Mouse (Mus musculus) stomach, postnatal 0 days (tissue): Measurements from ENCODE around the gene Kcnh4. TPM values are rescaled to one million over a fixed set of nuclear protein-coding genes. Genes with fewer than 3 reads are reported as not detected.

ENCODE experiments used
- ATAC-seq: fragments of 200-750 bp; cut with Nextera tagmentation; 2 replicates; pipeline ENCODE4 v1.8.0; 2017; ENCODE audit not compliant: low FRiP score, low TSS enrichment
- DNase-seq: peaks from one replicate; pipeline ENCODE4 v3.0.0-alpha.2; 2016; ENCODE audit warnings: low spot score
- H3K27ac ChIP-seq: fragments of 300-500 bp; sonication (generic); replicated peaks from 2 replicates; pipeline ENCODE4 v1.5.1; 2014; ENCODE audit warnings: mild to moderate bottlenecking, control low read depth
- H3K27me3 ChIP-seq: fragments of 300-500 bp; sonication (generic); 2 replicates; pipeline ENCODE4 v1.6.1; 2014; ENCODE audit warnings: low read length; ENCODE audit not compliant: control insufficient read depth, insufficient read depth
- H3K36me3 ChIP-seq: fragments of 300-500 bp; sonication (generic); 2 replicates; pipeline ENCODE4 v1.6.1; 2014; ENCODE audit warnings: low read length, mixed read lengths; ENCODE audit not compliant: control insufficient read depth, insufficient read depth
- H3K4me1 ChIP-seq: fragments of 300-500 bp; sonication (generic); replicated peaks from 2 replicates; pipeline ENCODE4 v1.6.1; 2014; ENCODE audit warnings: antibody characterized with exemption; ENCODE audit not compliant: control insufficient read depth, insufficient read depth
- H3K4me2 ChIP-seq: fragments of 300-500 bp; sonication (generic); replicated peaks from 2 replicates; pipeline ENCODE4 v1.6.1; 2014; ENCODE audit warnings: low read depth, mild to moderate bottlenecking, control low read depth, moderate library complexity
- H3K4me3 ChIP-seq: fragments of 300-500 bp; sonication (generic); 2 replicates; pipeline ENCODE4 v1.5.1; 2014; ENCODE audit warnings: low read depth, low read length, control low read depth
- H3K9ac ChIP-seq: fragments of 300-500 bp; sonication (generic); 2 replicates; pipeline ENCODE4 v1.6.1; 2014; ENCODE audit warnings: mild to moderate bottlenecking, low read length, control low read depth, mixed read lengths
- H3K9me3 ChIP-seq: fragments of 300-500 bp; sonication (generic); 2 replicates; pipeline ENCODE4 v1.6.1; 2016; ENCODE audit warnings: low read length; ENCODE audit not compliant: control insufficient read depth
- CTCF ChIP-seq: IDR thresholded peaks from 2 replicates; pipeline ENCODE4 v1.5.1; 2016; ENCODE audit warnings: antibody characterized with exemption, low read depth, mild to moderate bottlenecking, moderate library complexity
- EP300 ChIP-seq: optimal IDR thresholded peaks from 2 replicates; pipeline ENCODE3; 2016; ENCODE audit warnings: antibody characterized with exemption
- WGBS: fragments of 180-500 bp; shearing (Covaris S2); extraction: QIAGEN DNeasy Blood & Tissue Kit; methylation state at CpG from one replicate; pipeline ENCODE4 v1.1.7; 2014; 5-methylcytosine and 5-hydroxymethylcytosine counted together
- polyA plus RNA-seq: library from polyadenylated mRNA; unstranded; fragments of >200 nt; fragmentation: Nextera tagmentation; extraction: Ambion mirVana; gene quantifications from 2 replicates; pipeline ENCODE4 v1.2.1, GENCODE M21; 2015

The Kcnh4 gene
- polyA plus RNA-seq, 1 experiment from 2014 or later: 0.06 TPM

DNA sequence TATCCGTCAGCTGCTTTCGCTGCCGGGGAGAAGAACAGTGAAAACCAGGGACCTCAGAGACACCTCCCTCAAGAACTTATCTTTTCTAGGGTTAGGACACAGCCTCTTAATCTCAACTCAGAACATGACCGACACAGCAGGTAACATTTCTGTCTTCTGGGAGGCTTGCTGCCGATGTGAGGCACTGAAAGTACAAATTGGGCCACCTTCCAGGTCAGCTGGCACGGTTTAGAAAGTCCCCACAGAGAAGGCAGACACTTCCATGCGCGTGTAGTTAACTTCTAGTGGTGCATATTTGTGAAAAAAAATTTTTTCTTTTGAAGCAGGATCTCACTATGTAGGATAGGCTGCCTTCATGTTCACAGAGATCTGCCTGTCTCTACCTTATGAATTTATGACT, 24.5 kb upstream of the Kcnh4 start:
- Histone ChIP-seq H3K4me1 (no peaks in the 10 kb centered on the region), H3K27ac (no peak overlapping the region), H3K27me3 (no peaks in the 10 kb centered on the region), H3K4me2 (no peak overlapping the region), H3K9me3 (no peaks in the 10 kb centered on the region), H3K36me3 (peaks cover 19% of the 10 kb centered on the region), H3K4me3 (no peak overlapping the region), H3K9ac (no peak overlapping the region)
- DNase-seq (no peak), ATAC-seq (no peak)
- 89% methylated on average over 8 of the region's 8 CpGs for WGBS
- TF ChIP-seq CTCF: no peak
- TF ChIP-seq EP300: no peak

DNA sequence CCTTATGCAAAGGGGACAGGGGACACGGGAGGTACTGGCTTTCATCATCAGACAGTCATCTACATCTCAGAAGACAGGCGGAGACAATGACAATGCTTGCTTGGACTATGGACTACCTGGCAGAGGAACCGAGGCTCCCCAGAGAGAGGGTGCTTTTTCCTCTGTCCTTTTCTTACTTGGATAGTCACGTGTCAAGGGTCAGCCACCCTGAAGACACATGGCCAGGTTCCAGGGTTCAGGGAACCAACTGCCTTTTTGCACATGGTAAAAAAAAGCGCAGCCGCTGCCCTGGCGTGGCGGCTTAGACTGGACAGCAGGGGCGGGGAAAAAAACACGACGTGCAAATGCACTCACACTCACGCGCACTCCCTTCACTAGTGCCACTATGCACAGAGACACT, 22.8 kb upstream of the Kcnh4 start:
- no peak for DNase-seq
- no peaks in the 10 kb centered on the region for H3K9me3 ChIP-seq
- 85% methylated on average over 13 of the region's 13 CpGs for WGBS
- H3K9ac ChIP-seq: no peak overlapping the region
- H3K4me1 ChIP-seq: no peaks in the 10 kb centered on the region
- H3K4me2 ChIP-seq: no peak overlapping the region
- TF ChIP-seq CTCF: no peak
- no peak for TF ChIP-seq EP300
- H3K4me3 ChIP-seq: no peak overlapping the region
- no peak overlapping the region for H3K27ac ChIP-seq
- H3K27me3 ChIP-seq: no peaks in the 10 kb centered on the region
- 0 out of 2 replicates have a peak, but pooled peaks have one; percentile 7 for ATAC-seq
- peaks cover 15% of the 10 kb centered on the region for H3K36me3 ChIP-seq

DNA sequence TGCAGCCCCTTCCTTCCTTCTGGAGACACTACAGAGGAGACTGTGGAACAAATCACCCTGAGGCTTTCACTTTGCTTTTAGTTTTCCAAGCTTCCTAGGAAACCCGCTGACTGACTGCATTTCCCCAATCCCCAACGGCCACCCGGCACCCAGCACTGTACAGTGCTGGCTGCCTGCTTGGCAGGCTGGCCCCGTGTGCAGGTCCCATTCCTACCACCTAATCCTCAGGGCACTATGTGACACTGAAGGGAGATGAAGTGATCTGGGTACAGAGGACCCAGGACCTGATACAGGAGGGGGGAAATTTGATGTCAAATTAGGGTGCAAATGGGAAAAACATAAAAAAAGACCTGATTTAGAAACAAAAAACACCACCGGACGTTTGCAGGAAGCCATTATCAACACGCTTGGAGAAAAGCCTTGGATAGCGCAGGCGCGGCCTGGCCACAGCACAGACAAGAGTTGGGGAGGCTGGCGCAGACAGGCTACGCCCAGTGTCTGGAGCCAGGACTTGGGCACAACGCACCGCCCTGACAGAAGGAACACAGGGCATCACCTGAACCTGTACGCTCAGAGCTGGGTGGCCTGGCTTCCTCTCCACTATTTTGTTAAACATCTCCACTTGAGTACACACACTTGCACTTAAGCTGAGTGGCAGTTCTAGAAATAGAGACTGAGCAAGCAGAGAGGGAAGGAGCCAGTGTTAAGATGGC, 22.2 kb upstream of the Kcnh4 start:
- no peaks in the 10 kb centered on the region for H3K27me3 ChIP-seq
- WGBS: 83% methylated on average over 15 of the region's 15 CpGs
- TF ChIP-seq EP300 (no peak), CTCF (no peak)
- H3K4me3 ChIP-seq: no peak overlapping the region
- H3K9me3 ChIP-seq: no peaks in the 10 kb centered on the region
- H3K4me1 ChIP-seq: no peaks in the 10 kb centered on the region
- H3K9ac ChIP-seq: no peak overlapping the region
- no peak overlapping the region for H3K4me2 ChIP-seq
- H3K27ac ChIP-seq: no peak overlapping the region
- peak; percentile 33 for DNase-seq
- ATAC-seq: peak; percentile 53; the same call in 1 of the 2 replicates
- peaks cover 15% of the 10 kb centered on the region for H3K36me3 ChIP-seq

DNA sequence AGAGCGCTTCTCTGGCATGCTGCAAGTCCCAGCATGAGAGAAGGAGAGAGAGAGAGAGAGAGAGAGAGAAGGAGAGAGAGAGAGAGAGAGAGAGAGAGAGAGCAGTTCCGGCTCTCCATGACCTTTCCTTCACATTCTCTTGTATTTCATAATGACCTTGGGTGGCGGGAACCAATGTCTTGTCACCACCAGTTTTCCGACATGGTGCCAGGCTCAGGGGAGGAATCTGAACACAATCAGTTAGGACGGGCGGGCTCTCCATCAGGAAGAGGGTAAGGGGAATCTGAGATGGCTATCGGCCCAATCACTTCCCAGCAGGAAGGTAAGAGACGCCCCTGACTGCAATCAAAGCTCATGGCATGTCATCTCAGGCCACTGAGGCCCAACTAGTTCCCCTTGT, 20.5 kb upstream of the Kcnh4 start:
- Histone ChIP-seq H3K9ac (no peak overlapping the region), H3K27me3 (no peaks in the 10 kb centered on the region), H3K9me3 (no peaks in the 10 kb centered on the region), H3K27ac (no peak overlapping the region), H3K36me3 (peaks cover 13% of the 10 kb centered on the region), H3K4me3 (no peak overlapping the region), H3K4me1 (no peaks in the 10 kb centered on the region), H3K4me2 (no peak overlapping the region)
- TF ChIP-seq CTCF (no peak), EP300 (no peak)
- WGBS: 77% methylated on average over 8 of the region's 8 CpGs
- ATAC-seq: no peak
- no peak for DNase-seq

DNA sequence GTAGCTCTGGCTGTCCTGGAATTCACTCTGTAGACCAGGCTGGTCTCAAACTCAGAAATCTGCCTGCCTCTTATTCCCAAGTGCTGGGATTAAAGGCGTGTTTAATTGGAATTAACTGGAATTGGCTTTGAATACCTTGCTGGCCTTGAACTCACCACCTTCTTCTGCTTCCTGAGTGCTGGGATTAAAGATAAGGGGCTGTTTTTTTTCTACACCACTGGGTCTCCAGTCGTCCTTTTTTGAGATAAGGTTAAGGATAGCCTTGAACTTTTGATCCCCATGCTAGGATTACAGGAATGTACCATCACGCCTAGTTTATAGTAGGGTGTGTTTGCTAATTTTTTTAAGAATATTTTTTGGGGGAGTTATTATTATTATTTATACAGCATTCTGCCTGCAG, 18.3 kb upstream of the Kcnh4 start:
- H3K4me1 ChIP-seq: no peaks in the 10 kb centered on the region
- H3K27me3 ChIP-seq: no peaks in the 10 kb centered on the region
- TF ChIP-seq EP300 (no peak), CTCF (no peak)
- H3K36me3 ChIP-seq: peaks cover 6% of the 10 kb centered on the region
- H3K9me3 ChIP-seq: no peaks in the 10 kb centered on the region
- no peak overlapping the region for H3K27ac ChIP-seq
- WGBS: 61% methylated on average over 3 of the region's 3 CpGs
- H3K9ac ChIP-seq: no peak overlapping the region
- no peak overlapping the region for H3K4me3 ChIP-seq
- no peak overlapping the region for H3K4me2 ChIP-seq
- DNase-seq: no peak
- ATAC-seq: no peak

DNA sequence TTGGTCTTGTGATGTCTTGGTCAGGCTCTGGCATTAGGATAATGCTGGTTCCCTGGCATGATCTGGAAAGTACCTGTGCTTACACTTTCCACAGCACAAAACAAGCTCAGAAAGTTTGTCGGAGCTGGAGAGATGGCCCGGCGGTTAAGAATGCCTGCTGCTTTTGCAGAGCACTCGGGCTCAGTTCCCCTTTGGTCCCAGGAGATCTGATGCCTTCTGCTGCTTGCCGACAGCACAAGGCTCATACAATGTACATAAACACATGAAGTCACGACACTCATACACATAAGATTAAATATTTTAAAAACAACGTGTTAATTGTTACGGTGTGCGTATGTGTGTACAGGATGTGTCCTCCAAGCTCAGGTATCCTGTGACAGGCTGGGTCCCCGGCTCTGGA, 16.2 kb upstream of the Kcnh4 start:
- no peak overlapping the region for H3K27ac ChIP-seq
- TF ChIP-seq EP300 (no peak), CTCF (no peak)
- ATAC-seq: no peak

More for the DNA sequence above, 16.2 kb upstream of the Kcnh4 start:
- Histone ChIP-seq H3K27me3 (no peaks in the 10 kb centered on the region), H3K4me2 (no peak overlapping the region), H3K4me1 (no peaks in the 10 kb centered on the region), H3K9ac (no peak overlapping the region), H3K4me3 (no peak overlapping the region), H3K9me3 (no peaks in the 10 kb centered on the region), H3K36me3 (no peaks in the 10 kb centered on the region; the same call in 1 of the 2 replicates)
- 82% methylated on average over 10 of the region's 10 CpGs for WGBS
- no peak for DNase-seq
